Mouse (Mus musculus) ovary, postnatal 36 days (tissue): ENCODE measurements around the gene Trim2.

Source experiments
- DNase-seq: peaks from one replicate; pipeline ENCODE4 v3.0.0; 2022; ENCODE audit warnings: low spot score, mixed read lengths

Gene Trim2

GRCm38 (mm10) chr3:84306777-84307176, at the start of gene Trim2:
Gene Trim2, minus strand, starts transcription at chr3:84306877.
- DNase-seq, result no peak

GRCm38 (mm10) chr3:84355930-84356689, 49.4 kb upstream of the Trim2 start:
- DNase-seq, result peak; percentile 73

GRCm38 (mm10) chr3:84352353-84353034, 45.8 kb upstream of the Trim2 start:
- DNase-seq, result peak; percentile 67

GRCm38 (mm10) chr3:84350311-84350710, 43.6 kb upstream of the Trim2 start:
- no peak for DNase-seq

GRCm38 (mm10) chr3:84349771-84350170, 43.1 kb upstream of the Trim2 start:
- DNase-seq, result no peak

GRCm38 (mm10) chr3:84347426-84347825, 40.7 kb upstream of the Trim2 start:
- no peak for DNase-seq

- DNase-seq, result no peak
Measured at GRCm38 (mm10) chr3:84346456-84347150, 39.9 kb upstream of the Trim2 start.

- DNase-seq, result no peak
Measured at GRCm38 (mm10) chr3:84345646-84345980, 38.9 kb upstream of the Trim2 start.

GRCm38 (mm10) chr3:84344725-84345645, 38.3 kb upstream of the Trim2 start:
- DNase-seq, result peak; percentile 79

- DNase-seq, result no peak
Measured at GRCm38 (mm10) chr3:84343101-84343500, 36.4 kb upstream of the Trim2 start.

- peak; percentile 26 for DNase-seq
Measured at GRCm38 (mm10) chr3:84341811-84342210, 35.1 kb upstream of the Trim2 start.

- no peak for DNase-seq
Measured at GRCm38 (mm10) chr3:84337585-84337984, 30.9 kb upstream of the Trim2 start.

- no peak for DNase-seq
Measured at GRCm38 (mm10) chr3:84336342-84336741, 29.7 kb upstream of the Trim2 start.

- DNase-seq, result no peak
Measured at GRCm38 (mm10) chr3:84335421-84336073, 28.9 kb upstream of the Trim2 start.

- DNase-seq, result no peak
Measured at GRCm38 (mm10) chr3:84334771-84335420, 28.2 kb upstream of the Trim2 start.

GRCm38 (mm10) chr3:84333400-84334349, 27.0 kb upstream of the Trim2 start:
- DNase-seq, result peak; percentile 63

GRCm38 (mm10) chr3:84330210-84330609, 23.5 kb upstream of the Trim2 start:
- no peak for DNase-seq

GRCm38 (mm10) chr3:84324967-84325441, 18.3 kb upstream of the Trim2 start:
- no peak for DNase-seq

- no peak for DNase-seq
Measured at GRCm38 (mm10) chr3:84324478-84324877, 17.8 kb upstream of the Trim2 start.

GRCm38 (mm10) chr3:84324000-84324399, 17.3 kb upstream of the Trim2 start:
- DNase-seq, result no peak
